Mouse (Mus musculus) cerebellum, adult 2 months (tissue): ENCODE results near the gene Ccdc12. TPM values are rescaled to one million over a fixed set of nuclear protein-coding genes. Genes with fewer than 3 reads are reported as not detected.

Experiments
- DNase-seq, 2 experiments: peaks; one replicate each; pipeline ENCODE4 v3.0.0; 2021
- H3K27ac ChIP-seq: fragments of 200-500 bp; 2 replicates; pipeline ENCODE4 v1.5.1; 2012; ENCODE audit warnings: low read length, control low read depth, inconsistent platforms; ENCODE audit not compliant: insufficient read depth
- H3K27me3 ChIP-seq: fragments of 200-500 bp; 2 replicates; pipeline ENCODE4 v1.6.1; 2012; ENCODE audit warnings: inconsistent platforms, mild to moderate bottlenecking, low read length, moderate library complexity; ENCODE audit not compliant: control insufficient read depth, insufficient read depth
- H3K4me1 ChIP-seq: fragments of 200-500 bp; 2 replicates; pipeline ENCODE4 v1.6.1; 2011; ENCODE audit warnings: low read length; ENCODE audit not compliant: control insufficient read depth, insufficient read depth
- H3K4me3 ChIP-seq: fragments of 200-500 bp; replicated peaks from 2 replicates; pipeline ENCODE3; 2011; ENCODE audit warnings: mild to moderate bottlenecking, low read depth, low read length, control low read depth; ENCODE audit not compliant: insufficient read depth
- CTCF ChIP-seq: fragments of 200-500 bp; IDR thresholded peaks from 2 replicates; pipeline ENCODE4 v1.5.1; 2011; ENCODE audit warnings: low read depth, mild to moderate bottlenecking, control low read depth, low read length, moderate library complexity, borderline replicate concordance; ENCODE audit not compliant: insufficient read depth
- POLR2A ChIP-seq: fragments of 200-500 bp; IDR thresholded peaks from 2 replicates; pipeline ENCODE4 v1.6.1; 2011; ENCODE audit warnings: low read length, control low read depth, borderline replicate concordance; ENCODE audit not compliant: insufficient read depth
- WGBS: fragments of 180-500 bp; shearing (Covaris S2); methylation state at CpG from one replicate; pipeline ENCODE4 v1.1.7; 2018; 5-methylcytosine and 5-hydroxymethylcytosine counted together
- polyA plus RNA-seq: library from polyadenylated mRNA; depleted of rRNA; stranded (reverse); fragments of >200 nt; gene quantifications from 2 replicates; pipeline ENCODE4 v1.2.3, GENCODE M21; 2012

Ccdc12 gene
- polyA plus RNA-seq, 1 experiment, result 102 TPM

- peak; percentile 48 to 49 for DNase-seq
- no peaks in the 10 kb centered on the region for H3K27me3 ChIP-seq
- WGBS, result 28% methylated on average over 4 of the region's 4 CpGs
These were observed 60.5 kb downstream of the Ccdc12 start for GRCm38 (mm10) chr9:110716775-110717174.

GRCm38 (mm10) chr9:110718071-110718470 lies 61.8 kb downstream of the Ccdc12 start:
- no peak for DNase-seq
- no peak overlapping the region for H3K4me3 ChIP-seq
- 79% methylated on average over 6 of the region's 6 CpGs for whole genome bisulfite sequencing

More at GRCm38 (mm10) chr9:110716775-110717174, 60.5 kb downstream of the Ccdc12 start:
- H3K4me1 ChIP-seq, result no peaks in the 10 kb centered on the region
- H3K4me3 ChIP-seq, result no peak overlapping the region
- no peak overlapping the region for H3K27ac ChIP-seq
- no peak for TF ChIP-seq POLR2A
- peak; percentile 78 for TF ChIP-seq CTCF

DNA sequence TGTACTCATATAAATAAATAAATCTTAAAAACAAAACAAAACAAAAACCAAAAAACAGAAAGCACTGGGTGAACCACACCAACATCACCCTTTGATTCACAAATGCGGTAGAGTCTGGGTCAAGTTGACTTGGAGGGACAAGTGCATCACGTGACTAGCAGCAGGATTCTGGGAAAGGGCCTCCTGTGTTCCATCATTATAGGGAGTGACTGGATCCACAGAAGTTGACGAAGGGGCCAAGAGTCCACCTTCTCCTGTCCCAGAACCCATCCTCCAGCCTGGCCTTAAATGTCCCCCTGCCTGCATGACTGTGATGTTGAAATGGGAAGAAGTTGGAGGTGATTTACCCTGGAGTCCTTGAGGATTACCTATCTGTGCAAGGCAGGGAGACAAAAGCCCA lies 62.5 kb downstream of the Ccdc12 start:
- Histone ChIP-seq H3K27ac (no peak overlapping the region), H3K27me3 (no peaks in the 10 kb centered on the region), H3K4me1 (no peaks in the 10 kb centered on the region), H3K4me3 (no peak overlapping the region)
- DNase-seq, result no peak
- 82% methylated on average over 3 of the region's 3 CpGs for WGBS
- TF ChIP-seq POLR2A (no peak), CTCF (no peak)

More at GRCm38 (mm10) chr9:110718071-110718470, 61.8 kb downstream of the Ccdc12 start:
- no peak for TF ChIP-seq POLR2A
- TF ChIP-seq CTCF, result no peak
- Histone ChIP-seq H3K4me1 (no peaks in the 10 kb centered on the region), H3K27me3 (no peaks in the 10 kb centered on the region), H3K27ac (no peak overlapping the region)

- no peak for DNase-seq
- Histone ChIP-seq H3K27me3 (no peaks in the 10 kb centered on the region), H3K27ac (no peak overlapping the region), H3K4me3 (no peak overlapping the region), H3K4me1 (no peaks in the 10 kb centered on the region)
- TF ChIP-seq POLR2A (no peak), CTCF (no peak)
- WGBS, result 35% methylated on average over 5 of the region's 5 CpGs
These were observed 63.7 kb downstream of the Ccdc12 start for GRCm38 (mm10) chr9:110719977-110720376.

DNA sequence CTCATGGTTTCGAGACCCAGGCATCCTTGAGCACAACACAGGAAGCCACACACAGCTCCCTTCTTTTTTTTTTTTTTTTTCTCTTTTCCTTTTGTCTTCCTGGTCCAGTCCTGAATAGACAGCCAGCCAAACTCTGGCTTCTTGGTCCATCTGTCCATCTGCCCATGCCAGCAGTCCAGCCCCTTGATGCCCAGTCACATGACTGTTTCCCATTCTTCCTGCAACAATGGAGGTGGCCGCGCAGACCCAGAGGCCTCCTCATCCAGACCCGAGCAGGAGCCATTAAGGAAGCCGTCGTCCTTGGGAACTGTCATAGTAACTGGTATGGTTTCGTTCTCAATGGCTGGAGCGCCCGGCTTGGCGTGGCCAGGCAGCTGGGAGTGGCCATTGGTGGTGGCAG lies 65.8 kb downstream of the Ccdc12 start:
- DNase-seq, result no peak
- WGBS, result 54% methylated on average over 10 of the region's 10 CpGs
- no peak overlapping the region for H3K4me3 ChIP-seq
- no peaks in the 10 kb centered on the region for H3K27me3 ChIP-seq
- no peak overlapping the region for H3K27ac ChIP-seq
- H3K4me1 ChIP-seq, result peaks cover 7% of the 10 kb centered on the region
- TF ChIP-seq POLR2A, result no peak
- no peak for TF ChIP-seq CTCF

- 6% methylated on average over 9 of the region's 9 CpGs for WGBS
- Histone ChIP-seq H3K4me1 (peaks cover 13% of the 10 kb centered on the region), H3K27me3 (no peaks in the 10 kb centered on the region), H3K4me3 (no peak overlapping the region), H3K27ac (no peak overlapping the region)
- TF ChIP-seq CTCF (no peak), POLR2A (no peak)
- peak; percentile 35 to 42 for DNase-seq
These were observed 69.4 kb downstream of the Ccdc12 start for GRCm38 (mm10) chr9:110725721-110726135.

GRCm38 (mm10) chr9:110726867-110727266 lies 70.6 kb downstream of the Ccdc12 start:
- H3K4me1 ChIP-seq, result peaks cover 13% of the 10 kb centered on the region

DNA sequence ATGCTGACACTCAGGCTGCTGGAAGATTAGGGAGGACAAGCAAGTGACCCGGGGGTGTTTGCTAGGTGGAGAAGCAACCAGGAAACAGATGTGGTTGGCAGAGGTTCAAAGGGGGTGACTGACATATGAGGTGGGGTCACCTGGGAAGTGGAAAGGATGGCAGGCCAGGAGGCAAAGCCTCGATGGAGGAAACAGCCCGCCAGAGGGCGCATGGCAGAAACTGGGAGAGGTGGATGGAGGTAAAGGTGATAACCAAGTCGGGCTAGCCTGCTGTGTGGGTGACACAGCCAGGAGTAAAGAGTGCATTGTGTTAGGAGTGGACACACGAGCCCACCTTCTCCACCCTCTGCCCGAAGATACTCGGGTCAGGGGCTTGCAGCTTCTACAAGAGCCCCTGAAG lies 73.5 kb downstream of the Ccdc12 start:
- Histone ChIP-seq H3K27ac (no peak overlapping the region), H3K4me3 (no peak overlapping the region), H3K27me3 (no peaks in the 10 kb centered on the region; the same call in 1 of the 2 replicates), H3K4me1 (peaks cover 13% of the 10 kb centered on the region)
- WGBS, result 33% methylated on average over 8 of the region's 8 CpGs
- peak; percentile 32 to 46 for DNase-seq
- peak; percentile 64 for TF ChIP-seq CTCF
- no peak for TF ChIP-seq POLR2A

More at GRCm38 (mm10) chr9:110726867-110727266, 70.6 kb downstream of the Ccdc12 start:
- H3K4me3 ChIP-seq, result peak overlapping the region; percentile 8
- no peaks in the 10 kb centered on the region for H3K27me3 ChIP-seq
- 15% methylated on average over 33 of the region's 33 CpGs for WGBS
- no peak overlapping the region for H3K27ac ChIP-seq
- TF ChIP-seq POLR2A, result no peak
- TF ChIP-seq CTCF, result no peak
- no peak for DNase-seq
